Mouse (Mus musculus) heart, embryonic 10.5 days (tissue): Measurements from ENCODE around the gene Shc3. TPM values are rescaled to one million over a fixed set of nuclear protein-coding genes. Genes with fewer than 3 reads are reported as not detected.
A peak's percentile ranks its signal among the peaks of the same experiment; 100 is the strongest.

ENCODE experiments used
- DNase-seq: peaks from one replicate; pipeline ENCODE4 v3.0.0-alpha.2; 2017; ENCODE audit warnings: low spot score
- H3K27ac ChIP-seq: fragments of 300-500 bp; sonication (generic); 2 replicates; pipeline ENCODE4 v1.5.1; 2016; ENCODE audit warnings: mild to moderate bottlenecking
- H3K27me3 ChIP-seq: fragments of 300-500 bp; sonication (generic); 2 replicates; pipeline ENCODE4 v1.6.1; 2016; ENCODE audit warnings: mild to moderate bottlenecking; ENCODE audit not compliant: poor library complexity, insufficient read depth, severe bottlenecking
- H3K36me3 ChIP-seq: fragments of 300-500 bp; sonication (generic); 2 replicates; pipeline ENCODE4 v1.6.1; 2016; ENCODE audit warnings: mild to moderate bottlenecking, moderate library complexity
- H3K4me1 ChIP-seq: fragments of 300-500 bp; sonication (generic); 2 replicates; pipeline ENCODE4 v1.6.1; 2016; ENCODE audit warnings: mild to moderate bottlenecking
- H3K4me3 ChIP-seq: fragments of 300-500 bp; sonication (generic); 2 replicates; pipeline ENCODE4 v1.5.1; 2016; ENCODE audit warnings: mild to moderate bottlenecking, moderate library complexity
- H3K9me3 ChIP-seq: fragments of 300-500 bp; sonication (generic); 2 replicates; pipeline ENCODE4 v1.6.1; 2016; ENCODE audit warnings: mild to moderate bottlenecking, moderate library complexity
- WGBS: fragments of 180-500 bp; shearing (Covaris S2); methylation state at CpG from one replicate; pipeline ENCODE4 v1.1.7; 2016; 5-methylcytosine and 5-hydroxymethylcytosine counted together
- polyA plus RNA-seq: library from polyadenylated mRNA; unstranded; fragments of >200 nt; fragmentation: Nextera tagmentation; extraction: Ambion mirVana; gene quantifications from 2 replicates; pipeline ENCODE4 v1.2.1, GENCODE M21; 2016

Shc3 gene
- polyA plus RNA-seq, 1 experiment from 2014 or later = 0.30 TPM

DNA sequence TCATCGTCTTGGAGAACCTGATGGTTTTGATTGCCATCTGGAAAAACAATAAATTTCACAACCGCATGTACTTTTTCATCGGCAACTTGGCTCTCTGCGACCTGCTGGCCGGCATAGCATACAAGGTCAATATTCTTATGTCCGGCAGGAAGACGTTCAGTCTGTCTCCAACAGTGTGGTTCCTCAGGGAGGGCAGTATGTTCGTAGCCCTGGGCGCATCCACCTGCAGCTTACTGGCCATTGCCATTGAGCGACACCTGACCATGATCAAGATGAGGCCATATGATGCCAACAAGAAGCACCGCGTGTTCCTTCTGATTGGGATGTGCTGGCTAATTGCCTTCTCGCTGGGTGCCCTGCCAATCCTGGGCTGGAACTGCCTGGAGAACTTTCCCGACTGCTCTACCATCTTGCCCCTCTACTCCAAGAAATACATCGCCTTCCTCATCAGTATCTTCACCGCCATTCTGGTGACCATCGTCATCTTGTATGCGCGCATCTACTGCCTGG lies 150.2 kb downstream of the Shc3 start:
- Histone ChIP-seq H3K4me1 (peaks cover 11% of the 10 kb centered on the region), H3K9me3 (peaks cover 10% of the 10 kb centered on the region), H3K36me3 (peaks cover 48% of the 10 kb centered on the region), H3K4me3 (0 out of 2 replicates have a peak overlapping the region, but pooled peaks have one; percentile 5), H3K27ac (no peak overlapping the region), H3K27me3 (peaks cover 9% of the 10 kb centered on the region; the same call in 1 of the 2 replicates)
- DNase-seq = no peak
- whole genome bisulfite sequencing = 72% methylated on average over 19 of the region's 19 CpGs

DNA sequence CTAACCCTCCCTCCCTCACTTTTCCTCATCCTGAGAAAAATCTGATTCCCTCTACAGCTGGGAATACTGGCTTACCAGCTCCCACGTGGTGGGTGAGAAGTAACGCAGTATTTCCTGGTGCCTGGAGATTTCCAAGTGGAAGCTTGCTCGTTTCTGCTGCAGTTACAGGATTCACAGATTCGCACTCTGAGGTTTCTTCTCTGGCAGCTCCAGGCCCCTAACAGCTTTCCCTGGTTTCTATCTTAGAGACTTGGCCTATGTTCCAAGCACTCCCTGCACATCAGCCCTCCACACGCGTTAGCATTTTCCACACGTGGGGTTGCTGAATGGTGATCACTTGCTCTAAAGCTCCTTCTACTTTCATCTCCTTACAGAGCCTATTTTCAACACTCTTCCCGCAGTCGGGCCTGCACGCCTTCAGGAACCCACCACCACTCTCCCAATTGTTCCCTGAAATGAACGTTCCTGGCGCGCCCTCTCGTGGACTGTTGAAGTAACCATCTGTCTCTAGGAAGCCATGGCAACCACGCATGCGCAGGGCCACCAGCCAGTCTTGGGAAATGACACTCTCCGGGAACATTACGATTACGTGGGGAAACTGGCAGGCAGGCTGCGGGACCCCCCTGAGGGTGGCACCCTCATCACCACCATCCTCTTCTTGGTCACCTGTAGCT lies 150.8 kb downstream of the Shc3 start:
- Histone ChIP-seq H3K9me3 (peaks cover 10% of the 10 kb centered on the region), H3K4me3 (0 out of 2 replicates have a peak overlapping the region, but pooled peaks have one; percentile 5), H3K4me1 (peaks cover 11% of the 10 kb centered on the region), H3K27me3 (peaks cover 9% of the 10 kb centered on the region; the same call in 1 of the 2 replicates), H3K36me3 (peaks cover 48% of the 10 kb centered on the region), H3K27ac (peak overlapping the region; percentile 82)
- 6% methylated on average over 20 of the region's 20 CpGs for WGBS
- DNase-seq = peak; percentile 95

DNA sequence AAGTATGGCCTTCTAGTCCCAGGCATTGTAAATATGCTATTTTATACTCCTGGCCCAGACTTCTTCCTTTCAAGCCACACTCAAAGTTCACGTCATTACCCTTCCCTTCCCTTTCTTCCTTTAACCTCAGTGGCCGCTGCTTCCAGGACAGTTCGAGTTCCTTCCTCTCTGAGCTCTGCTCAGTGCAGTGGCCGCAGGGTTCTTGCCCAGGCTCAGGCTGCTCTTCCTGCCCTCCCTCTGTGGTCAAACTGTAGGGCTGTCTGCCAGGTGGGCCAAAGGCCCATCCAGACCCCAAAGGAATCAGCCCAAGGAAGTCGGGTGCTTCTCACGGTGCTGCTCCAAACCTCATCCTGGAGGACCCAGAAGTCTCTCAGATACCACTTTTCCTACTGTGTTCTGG lies 151.4 kb downstream of the Shc3 start:
- Histone ChIP-seq H3K4me3 (no peak overlapping the region), H3K27ac (peak overlapping the region; percentile 82), H3K4me1 (peaks cover 11% of the 10 kb centered on the region), H3K9me3 (peaks cover 10% of the 10 kb centered on the region), H3K36me3 (peaks cover 48% of the 10 kb centered on the region), H3K27me3 (peaks cover 9% of the 10 kb centered on the region; the same call in 1 of the 2 replicates)
- no peak for DNase-seq
- WGBS = 75% methylated on average over 6 of the region's 6 CpGs

DNA sequence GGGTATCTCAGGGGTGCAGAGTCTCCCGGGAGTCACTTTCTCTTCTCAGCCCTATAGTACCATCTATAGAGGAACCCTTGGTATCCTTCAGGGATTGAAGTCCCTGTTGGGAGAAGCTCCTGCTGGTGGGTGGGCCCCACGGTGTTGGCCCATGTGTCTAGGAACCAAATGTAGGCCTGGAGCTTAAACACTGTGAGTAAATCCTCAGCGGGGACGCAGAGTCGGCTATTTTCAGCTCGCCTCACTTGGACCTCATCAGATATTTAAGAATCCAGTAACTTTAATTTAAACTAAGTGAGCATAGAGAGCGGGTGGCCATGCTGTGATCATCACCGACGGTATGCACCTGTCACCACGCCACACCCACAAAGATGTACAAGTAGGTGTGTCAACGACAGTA lies 152.5 kb downstream of the Shc3 start:
- Histone ChIP-seq H3K36me3 (peaks cover 46% of the 10 kb centered on the region), H3K27me3 (peaks cover 9% of the 10 kb centered on the region; the same call in 1 of the 2 replicates), H3K4me3 (no peak overlapping the region), H3K9me3 (peaks cover 10% of the 10 kb centered on the region), H3K4me1 (peaks cover 17% of the 10 kb centered on the region), H3K27ac (no peak overlapping the region)
- no peak for DNase-seq
- WGBS = 77% methylated on average over 11 of the region's 11 CpGs

DNA sequence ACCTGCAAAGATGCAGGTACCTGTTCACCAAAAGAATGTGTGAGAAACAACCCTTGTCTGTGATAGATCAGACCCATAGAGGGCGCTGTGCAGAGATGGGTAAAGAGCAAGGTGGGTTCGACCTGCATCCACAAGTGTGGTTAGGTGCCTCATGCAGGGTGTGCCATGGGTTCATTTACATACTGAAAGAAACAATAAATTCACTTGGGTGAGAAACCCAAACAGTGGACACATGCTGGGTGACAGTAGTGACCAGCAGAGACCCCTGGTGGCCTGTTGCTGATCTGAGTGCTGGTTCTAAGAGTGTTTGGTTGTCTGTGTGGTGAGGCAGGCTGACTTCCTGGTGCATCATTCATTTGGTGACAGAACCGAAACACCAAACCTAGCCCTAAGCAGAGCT lies 155.8 kb downstream of the Shc3 start:
- H3K4me3 ChIP-seq = no peak overlapping the region
- peaks cover 17% of the 10 kb centered on the region for H3K36me3 ChIP-seq
- WGBS = 58% methylated on average over 3 of the region's 3 CpGs
- no peak overlapping the region for H3K27ac ChIP-seq
- peaks cover 38% of the 10 kb centered on the region for H3K4me1 ChIP-seq
- peaks cover 10% of the 10 kb centered on the region for H3K9me3 ChIP-seq
- no peak for DNase-seq
- peaks cover 7% of the 10 kb centered on the region; the same call in 1 of the 2 replicates for H3K27me3 ChIP-seq

DNA sequence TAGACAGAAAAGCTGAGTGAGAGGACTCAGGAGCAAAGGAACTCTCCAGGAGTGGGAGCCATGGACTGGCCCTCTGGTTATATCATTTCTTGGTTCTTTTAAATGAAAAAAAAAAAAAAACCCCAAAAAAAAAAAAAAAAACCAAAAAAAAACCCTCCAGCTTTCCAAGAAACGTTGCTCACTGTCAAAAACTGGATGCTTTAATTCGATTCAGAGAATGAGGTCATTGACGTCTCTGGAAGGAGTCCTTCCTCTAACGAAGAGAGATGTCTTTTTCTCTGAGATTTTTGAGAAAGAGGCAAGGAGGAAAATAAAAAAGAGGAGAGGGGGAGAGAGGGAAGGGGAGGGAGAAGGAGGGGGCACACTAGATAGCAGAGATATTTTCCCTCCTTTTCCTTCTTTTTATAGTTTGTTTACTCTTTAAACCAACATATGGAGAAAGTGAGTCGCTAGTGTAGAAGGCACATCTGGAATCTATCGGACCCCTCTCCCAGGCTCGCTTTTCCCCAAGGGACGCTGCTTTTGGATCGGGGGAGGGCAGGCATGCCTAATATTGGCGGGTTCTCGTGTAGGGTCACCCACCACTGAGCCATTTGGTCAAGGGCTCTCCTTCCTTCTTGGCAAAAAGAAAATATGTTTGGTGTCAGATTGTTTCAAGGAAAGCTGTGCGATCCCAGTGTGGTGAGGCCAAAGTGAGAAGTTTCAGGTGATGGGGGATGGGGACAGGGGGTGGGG lies 157.4 kb downstream of the Shc3 start:
- WGBS = 40% methylated on average over 12 of the region's 12 CpGs
- Histone ChIP-seq H3K9me3 (peaks cover 10% of the 10 kb centered on the region), H3K27me3 (peaks cover 20% of the 10 kb centered on the region), H3K4me1 (peaks cover 48% of the 10 kb centered on the region), H3K27ac (0 out of 2 replicates have a peak overlapping the region, but pooled peaks have one; percentile 31), H3K36me3 (peaks cover 17% of the 10 kb centered on the region), H3K4me3 (peak overlapping the region; percentile 22; the same call in 1 of the 2 replicates)
- no peak for DNase-seq

DNA sequence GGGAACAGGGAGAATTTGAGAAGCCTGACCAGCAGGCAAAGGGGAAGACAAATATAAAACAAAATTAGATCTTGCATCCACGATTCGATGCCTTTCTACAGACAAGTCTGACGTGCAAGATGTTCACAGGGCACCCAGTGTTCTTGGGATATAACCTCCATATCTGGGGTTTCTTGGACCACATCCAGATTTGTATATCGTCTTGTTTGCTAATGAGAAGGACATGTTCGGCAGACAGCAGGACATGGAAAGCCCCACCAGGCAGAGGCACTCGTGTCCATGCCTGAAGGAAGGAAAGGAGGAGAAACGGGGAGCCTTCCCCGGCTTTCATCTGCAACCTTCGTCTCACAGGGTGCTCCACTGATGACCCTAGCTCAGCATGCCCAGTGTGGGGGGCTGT lies 158.0 kb downstream of the Shc3 start:
- Histone ChIP-seq H3K36me3 (peaks cover 17% of the 10 kb centered on the region), H3K4me3 (peak overlapping the region; percentile 68; the same call in 1 of the 2 replicates), H3K9me3 (peaks cover 10% of the 10 kb centered on the region), H3K27ac (no peak overlapping the region), H3K27me3 (peaks cover 25% of the 10 kb centered on the region), H3K4me1 (peaks cover 51% of the 10 kb centered on the region)
- 73% methylated on average over 9 of the region's 9 CpGs for WGBS
- DNase-seq = no peak

DNA sequence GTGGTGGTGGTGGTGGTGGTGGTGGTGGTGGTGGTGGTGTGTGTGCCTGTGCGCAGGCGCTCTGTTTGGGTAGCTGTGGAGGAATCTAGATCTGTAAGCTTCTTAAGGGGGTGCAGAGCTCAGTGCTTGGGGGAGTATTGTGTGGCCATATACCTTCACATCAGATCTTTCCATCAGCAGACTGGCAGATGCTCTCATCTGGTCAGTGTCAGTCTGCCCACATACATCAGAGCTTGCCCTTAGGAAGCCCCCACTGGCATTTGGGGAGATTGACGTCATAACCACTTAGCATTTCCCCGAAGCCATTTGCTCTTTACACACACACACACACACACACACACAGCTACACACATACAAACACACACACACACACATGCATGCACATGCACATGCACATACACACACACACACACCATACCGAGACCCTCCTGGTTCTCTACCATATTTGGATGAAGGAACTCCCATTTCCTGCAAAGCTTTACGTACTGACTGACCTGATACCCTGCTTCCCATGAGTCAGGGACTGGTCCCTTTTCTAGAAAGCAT lies 159.2 kb downstream of the Shc3 start:
- Histone ChIP-seq H3K4me3 (peak overlapping the region; percentile 68), H3K36me3 (peaks cover 8% of the 10 kb centered on the region), H3K4me1 (peaks cover 51% of the 10 kb centered on the region), H3K27me3 (peaks cover 25% of the 10 kb centered on the region), H3K27ac (peak overlapping the region; percentile 83), H3K9me3 (peaks cover 5% of the 10 kb centered on the region)
- DNase-seq = no peak
- WGBS = 60% methylated on average over 5 of the region's 6 CpGs

DNA sequence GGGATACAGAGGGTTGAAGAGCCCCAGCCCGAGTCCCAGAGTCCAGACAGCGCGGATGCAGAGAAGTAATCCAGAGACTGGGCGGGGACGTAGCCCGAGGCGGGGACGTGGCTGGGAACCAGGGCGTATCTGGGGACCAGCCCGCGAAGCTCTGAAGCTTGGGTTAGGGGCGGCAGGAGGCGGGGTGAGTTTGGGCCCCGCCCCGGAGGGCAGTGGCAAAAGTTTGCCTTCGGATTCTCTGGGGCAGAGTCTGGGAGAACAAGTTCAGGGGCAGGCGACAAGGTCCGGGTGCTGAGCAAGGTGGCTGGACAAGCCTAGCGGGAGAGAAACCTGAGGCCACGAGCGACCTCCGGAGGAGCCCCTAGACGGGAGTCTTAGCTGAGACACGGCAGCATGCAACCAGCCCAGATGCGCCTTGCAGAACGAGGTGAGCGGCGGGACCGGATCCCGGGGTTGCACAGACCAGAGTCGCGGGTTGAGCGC lies 160.7 kb downstream of the Shc3 start, which contains the start of gene S1pr3:
S1pr3 (plus strand) TSS at position 121 of the 483 bp plus-strand sequence.
- peak within 1 kb of the TSS; percentile 83 for H3K27ac ChIP-seq
- 1% methylated on average over 33 of the region's 33 CpGs for WGBS
- peak; percentile 84 for DNase-seq
- H3K9me3 ChIP-seq = no peaks in the 10 kb centered on the region
- H3K4me1 ChIP-seq = peaks cover 53% of the 10 kb centered on the region
- peak within 1 kb of the TSS; percentile 68 for H3K4me3 ChIP-seq
- peaks cover 25% of the 10 kb centered on the region for H3K27me3 ChIP-seq
- no peaks in the 10 kb centered on the region for H3K36me3 ChIP-seq

DNA sequence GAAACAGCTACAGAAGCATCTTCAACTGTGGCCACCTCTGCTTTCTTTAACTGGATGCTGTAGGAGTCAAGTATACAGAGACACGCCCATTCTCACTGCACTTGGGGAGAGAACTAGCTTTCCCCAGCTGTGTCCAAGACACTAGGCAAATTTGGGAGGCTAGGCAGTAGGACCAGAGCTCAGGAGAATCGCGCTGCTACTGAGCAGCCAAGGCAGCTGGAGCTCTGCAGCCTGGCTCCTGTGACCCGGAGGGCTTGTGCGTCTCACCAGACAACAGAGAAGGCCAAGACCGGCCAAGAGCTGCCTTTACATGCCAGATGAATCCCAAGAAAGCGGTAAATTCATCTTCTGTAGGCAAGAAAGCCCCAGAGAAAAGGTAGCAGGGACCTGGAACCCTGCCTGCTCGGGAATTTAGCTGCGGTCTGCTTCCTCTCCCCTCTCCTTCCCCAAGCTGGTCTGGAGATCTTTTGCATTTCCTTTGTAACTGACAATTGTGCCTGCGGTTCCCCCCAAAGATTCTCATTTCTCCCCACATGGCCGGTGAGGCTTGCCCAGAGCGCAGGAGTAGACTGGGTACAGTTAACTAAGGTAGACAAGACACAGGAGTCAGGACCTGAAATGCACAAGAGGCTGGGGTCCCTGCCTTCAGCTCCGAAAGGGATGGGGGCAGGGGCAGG lies 161.5 kb downstream of the Shc3 start:
- H3K9me3 ChIP-seq = no peaks in the 10 kb centered on the region
- WGBS = 32% methylated on average over 13 of the region's 13 CpGs
- H3K27me3 ChIP-seq = peaks cover 25% of the 10 kb centered on the region
- no peak for DNase-seq
- peaks cover 53% of the 10 kb centered on the region for H3K4me1 ChIP-seq
- peak overlapping the region; percentile 68; the same call in 1 of the 2 replicates for H3K4me3 ChIP-seq
- peak overlapping the region; percentile 83 for H3K27ac ChIP-seq
- no peaks in the 10 kb centered on the region for H3K36me3 ChIP-seq

DNA sequence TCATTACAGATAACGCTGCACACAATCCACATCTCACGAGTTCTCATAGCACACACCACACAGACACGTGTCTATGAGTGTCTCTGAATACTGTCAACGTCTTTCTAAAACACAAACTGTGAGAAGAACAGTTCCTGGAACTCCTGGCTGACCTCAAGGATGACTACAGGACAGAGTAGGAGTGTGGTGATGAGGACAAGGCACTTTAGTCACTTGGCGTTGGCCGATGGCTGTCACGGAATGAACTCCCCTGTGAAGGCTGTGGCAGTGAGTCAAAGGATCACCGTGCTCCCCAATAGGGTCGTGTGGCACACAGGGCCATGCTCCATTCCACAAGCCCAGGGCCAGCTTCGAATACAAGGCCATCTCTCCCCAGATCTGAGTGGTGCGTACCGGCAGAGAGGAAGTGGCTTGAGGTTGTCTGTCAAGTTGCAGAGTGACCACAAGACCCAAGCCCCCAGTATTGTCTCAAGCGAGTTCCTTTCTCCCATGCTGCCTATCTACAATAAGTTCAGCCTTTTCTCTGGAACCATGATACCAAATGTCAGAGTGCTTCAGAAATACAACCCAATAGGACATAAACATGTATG lies 163.4 kb downstream of the Shc3 start:
- Histone ChIP-seq H3K27me3 (peaks cover 25% of the 10 kb centered on the region), H3K9me3 (no peaks in the 10 kb centered on the region), H3K27ac (no peak overlapping the region), H3K4me1 (peaks cover 47% of the 10 kb centered on the region), H3K36me3 (no peaks in the 10 kb centered on the region), H3K4me3 (no peak overlapping the region)
- DNase-seq = no peak
- 83% methylated on average over 13 of the region's 13 CpGs for WGBS

DNA sequence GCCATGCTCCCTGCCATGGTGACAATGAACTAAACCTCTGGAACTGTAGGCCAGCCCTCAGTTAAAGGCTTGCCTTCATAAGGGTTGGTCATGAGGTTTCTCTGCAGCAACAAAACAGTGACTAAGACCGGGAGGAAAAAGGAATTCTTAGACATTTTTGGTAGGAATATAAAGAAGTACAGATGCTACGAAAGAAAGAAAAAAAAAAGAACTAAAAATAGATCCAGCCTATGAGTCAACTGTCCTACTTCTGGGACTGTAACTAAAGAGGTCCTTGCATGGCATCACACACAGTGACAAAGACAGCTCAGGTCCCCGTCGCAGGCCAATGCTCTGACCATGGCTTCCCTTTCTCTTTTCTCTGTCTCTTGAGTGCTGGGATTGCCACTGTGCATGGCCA lies 164.7 kb downstream of the Shc3 start:
- DNase-seq = no peak
- Histone ChIP-seq H3K9me3 (no peaks in the 10 kb centered on the region), H3K27me3 (peaks cover 19% of the 10 kb centered on the region), H3K4me3 (no peak overlapping the region), H3K36me3 (no peaks in the 10 kb centered on the region), H3K4me1 (peaks cover 42% of the 10 kb centered on the region), H3K27ac (no peak overlapping the region)
- WGBS = 80% methylated on average over 4 of the region's 4 CpGs
